Mouse (Mus musculus) testis, adult 2 months (tissue): ENCODE data around the gene Spata31d1a.

Source experiments
- CTCF ChIP-seq: fragments of 200-500 bp; IDR thresholded peaks from 2 replicates; pipeline ENCODE4 v1.5.1; 2012; ENCODE audit warnings: low read depth, mild to moderate bottlenecking, inconsistent platforms, low read length, moderate library complexity; ENCODE audit not compliant: control insufficient read depth, insufficient read depth, insufficient replicate concordance
- POLR2A ChIP-seq: fragments of 200-500 bp; IDR thresholded peaks from 2 replicates; pipeline ENCODE4 v1.6.1; 2012; ENCODE audit warnings: low read depth, mild to moderate bottlenecking, inconsistent platforms, low read length, moderate library complexity; ENCODE audit not compliant: control insufficient read depth

DNA sequence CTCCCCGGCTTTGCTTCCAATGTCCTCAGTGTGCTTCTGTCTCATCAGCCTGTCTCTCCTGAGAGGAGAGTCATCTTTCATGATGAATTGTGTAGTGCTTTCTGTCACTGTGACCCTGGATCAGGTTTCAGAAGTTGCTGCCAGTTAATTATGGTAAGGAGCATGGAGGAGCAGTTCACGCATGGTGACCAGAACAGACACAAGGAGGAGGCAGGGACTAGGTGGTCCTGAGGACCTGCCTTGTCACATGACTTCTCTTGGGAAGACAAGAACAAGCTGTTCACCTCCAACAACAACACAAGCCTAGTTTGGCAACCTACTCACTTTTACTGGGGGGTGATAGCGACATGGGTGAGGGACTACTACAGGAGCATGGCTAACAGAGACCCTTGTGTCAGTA, 57.0 kb downstream of the Spata31d1a start:
- TF ChIP-seq CTCF (no peak), POLR2A (no peak)
